Mouse (Mus musculus): Measurements from ENCODE around the gene Gja3. TPM values are rescaled to one million over a fixed set of nuclear protein-coding genes. Genes with fewer than 3 reads are reported as not detected.
"Not testable (repeated sequence)": the region's sequence is repeated elsewhere in the genome, so short reads cannot be mapped to it uniquely, and the experiment has no call there.

Gja3 gene
- polyA plus RNA-seq, 1 experiment = 0.11 TPM

GRCm38 (mm10) chr14:57034926-57035498 is 22.9 kb downstream of the Gja3 start:
- no peak for DNase-seq (ENCODE audit: low read depth)

DNA sequence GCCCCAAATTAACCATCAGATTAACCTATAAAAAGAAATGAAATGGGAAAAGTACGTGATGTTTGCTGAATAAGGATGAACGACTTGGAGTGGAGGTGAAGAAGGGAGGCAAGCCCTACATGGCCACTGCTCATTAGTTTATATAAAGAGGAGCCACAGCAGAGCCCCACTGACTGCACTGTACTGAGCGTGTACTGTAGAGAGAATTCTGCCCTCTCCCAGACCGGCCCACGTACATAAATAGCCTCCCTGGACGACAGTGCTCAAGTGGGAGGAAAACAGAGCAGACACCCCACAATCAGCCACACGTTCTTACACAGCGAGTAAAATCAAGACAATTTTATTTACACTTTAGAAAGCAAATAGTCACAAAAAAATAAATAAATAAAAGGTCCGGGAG is 23.8 kb downstream of the Gja3 start:
- DNase-seq (ENCODE audit: low read depth) = no peak

- DNase-seq (ENCODE audit: low read depth) = no peak
Observed at GRCm38 (mm10) chr14:57032850-57033249, 25.1 kb downstream of the Gja3 start.

DNA sequence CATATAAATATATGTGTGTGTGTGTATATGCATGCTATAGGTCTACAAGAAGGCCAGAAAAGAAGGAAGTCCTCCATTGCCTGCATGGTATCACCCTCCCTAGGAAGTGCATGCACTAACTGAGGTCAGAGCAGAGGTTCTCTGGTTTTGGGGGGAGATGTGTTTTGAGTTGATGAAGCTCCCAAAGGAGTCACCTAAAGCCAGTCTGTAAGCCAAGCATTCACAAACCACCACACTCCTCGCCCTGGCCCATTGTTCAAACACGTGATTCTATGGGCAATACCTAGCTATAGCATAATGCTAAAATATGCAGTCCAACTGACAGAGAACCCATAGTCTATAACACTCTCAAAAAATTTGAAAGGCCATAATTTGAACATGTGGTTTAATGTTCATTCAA is 39.5 kb downstream of the Gja3 start:
- no peak for DNase-seq (ENCODE audit: low read depth)

GRCm38 (mm10) chr14:57016806-57017205 is 41.1 kb downstream of the Gja3 start:
- not testable (repeated sequence) for DNase-seq (ENCODE audit: low read depth)

- DNase-seq (ENCODE audit: low read depth) = no peak
Observed at GRCm38 (mm10) chr14:56988621-56989020, 69.3 kb downstream of the Gja3 start.

Other genes with a start within 250 kb of the Gja3 start
- 8.9 and 9.0 TPM in 2 replicates for gene Zmym5, start 246.4 kb downstream of the Gja3 start, polyA plus RNA-seq (2012; rRNA removed)
- gene Zmym2, start 171.4 kb downstream of the Gja3 start, polyA plus RNA-seq (2012; rRNA removed) = 11.9 and 12.2 TPM in 2 replicates
- gene Gjb2, start 46.6 kb upstream of the Gja3 start, polyA plus RNA-seq (2012; rRNA removed) = 2.2 and 2.9 TPM in 2 replicates
- not detected in 2 replicates for gene Gm4491, start 57.8 kb upstream of the Gja3 start, polyA plus RNA-seq (2012; rRNA removed)
- gene Gjb6, start 75.5 kb upstream of the Gja3 start, polyA plus RNA-seq (2012; rRNA removed) = 5.8 and 6.2 TPM in 2 replicates

Data from gonadal fat pad, adult 2 months (tissue).